Mouse (Mus musculus): ENCODE measurements at regions not wholly inside any gene's neighbourhood (a gene's known extent, or its start where the extent isn't known, plus 50 kb on each side); places are given as distances from the start of the nearest gene placed in this dataset.
A peak's percentile ranks its signal among the peaks of the same experiment; 100 is the strongest.
"Not testable (repeated sequence)": the region's sequence is repeated elsewhere in the genome, so short reads cannot be mapped to it uniquely, and the experiment has no call there.

GRCm38 (mm10) chr12:47164031-47164717, 345.4 kb upstream of the Nova1 start:
- peak in 1 of 2 experiments; percentile 28 for DNase-seq (ENCODE audit: inconsistent age in 2 of 2, low spot score in 1 of 2)

DNA sequence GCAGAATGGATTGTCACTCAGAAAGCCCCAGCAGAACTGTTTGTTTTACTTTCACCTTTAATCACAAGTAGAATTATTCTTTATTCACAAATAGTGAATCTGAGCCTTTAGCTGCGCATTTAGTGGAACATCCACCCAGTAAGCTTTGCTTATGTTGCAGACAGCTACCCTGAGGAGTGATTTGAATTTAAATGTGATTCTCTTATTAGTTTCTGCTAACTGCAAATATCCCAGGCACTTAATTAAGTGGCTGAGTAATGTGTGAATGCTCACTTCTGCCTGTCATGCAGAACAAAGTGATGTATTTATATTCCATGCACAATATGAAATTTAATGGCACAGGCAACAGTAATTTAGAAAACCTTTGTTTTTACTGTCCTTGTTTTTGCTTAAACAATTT, 344.4 kb upstream of the Nova1 start:
- no peak for DNase-seq (ENCODE audit: inconsistent age in 2 of 2, low spot score in 1 of 2)

DNA sequence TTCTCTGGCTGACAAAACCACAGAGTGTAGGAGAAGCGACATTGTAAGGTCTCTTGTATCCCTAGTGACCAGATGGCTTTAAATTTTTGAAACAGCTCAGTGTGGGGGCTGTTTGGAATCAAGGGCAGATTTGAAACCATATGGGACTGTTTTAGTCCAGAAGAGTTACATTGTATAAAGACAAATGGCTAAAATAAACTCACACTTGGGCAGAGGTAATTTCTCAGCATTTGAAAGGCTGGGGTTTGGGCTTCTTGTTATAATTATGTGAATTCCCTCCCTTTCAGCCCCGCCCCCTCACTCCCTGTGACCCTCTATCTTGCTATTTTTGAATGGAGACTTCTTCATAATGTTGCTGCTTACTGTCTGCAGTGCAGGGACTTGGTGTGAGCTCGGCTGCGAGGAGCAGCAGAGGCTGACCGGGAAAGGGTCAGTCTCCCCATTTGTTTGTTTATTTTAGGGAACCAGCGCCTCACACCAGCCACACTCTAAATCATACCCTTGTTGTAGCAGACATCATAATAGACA, 344.0 kb upstream of the Nova1 start:
- no peak for DNase-seq (ENCODE audit: inconsistent age in 2 of 2, low spot score in 1 of 2)

DNA sequence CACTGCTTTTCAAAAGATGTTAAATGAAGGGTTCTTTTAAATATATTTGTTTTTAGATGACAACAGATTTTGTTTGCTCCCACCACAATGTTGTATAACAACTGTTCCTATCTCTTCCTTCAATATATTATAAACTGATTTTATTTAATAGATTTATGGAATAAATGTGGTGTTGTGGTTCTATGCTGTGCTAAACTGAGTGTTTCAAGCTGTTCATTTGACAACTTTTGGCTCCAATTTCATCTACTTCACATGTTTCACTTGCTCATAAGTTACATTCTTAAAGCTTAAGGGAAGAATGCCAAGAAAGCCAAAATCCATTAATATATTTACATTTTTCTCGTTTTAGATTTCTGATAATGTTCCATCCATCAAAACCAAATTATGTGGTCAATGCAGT, 341.9 kb upstream of the Nova1 start:
- DNase-seq (ENCODE audit: inconsistent age in 2 of 2, low spot score in 1 of 2): no peak

- DNase-seq (ENCODE audit: inconsistent age in 2 of 2, low spot score in 1 of 2): not testable (repeated sequence)
These were observed 337.2 kb upstream of the Nova1 start for GRCm38 (mm10) chr12:47155916-47156315.

DNA sequence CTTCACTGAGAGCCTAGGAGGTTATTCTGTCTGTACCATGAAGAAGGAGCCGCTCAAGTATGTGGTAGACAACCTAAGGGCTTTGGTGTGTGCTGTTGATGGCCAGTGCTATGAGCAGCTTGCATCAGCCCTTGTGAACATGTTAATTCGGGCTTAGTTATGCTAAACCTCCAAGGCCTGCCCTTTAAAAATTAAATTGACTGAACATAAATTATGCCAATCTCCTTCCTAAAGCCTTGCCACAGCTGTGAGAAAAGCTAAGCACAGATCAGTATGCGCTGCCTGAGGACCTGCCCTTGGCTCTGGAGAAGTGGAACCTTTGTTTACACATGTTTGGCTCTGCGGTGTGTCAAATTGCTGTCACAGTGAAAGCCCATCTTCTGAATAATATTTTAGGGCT, 321.9 kb upstream of the Nova1 start:
- DNase-seq (ENCODE audit: inconsistent age in 2 of 2, low spot score in 1 of 2): no peak

DNA sequence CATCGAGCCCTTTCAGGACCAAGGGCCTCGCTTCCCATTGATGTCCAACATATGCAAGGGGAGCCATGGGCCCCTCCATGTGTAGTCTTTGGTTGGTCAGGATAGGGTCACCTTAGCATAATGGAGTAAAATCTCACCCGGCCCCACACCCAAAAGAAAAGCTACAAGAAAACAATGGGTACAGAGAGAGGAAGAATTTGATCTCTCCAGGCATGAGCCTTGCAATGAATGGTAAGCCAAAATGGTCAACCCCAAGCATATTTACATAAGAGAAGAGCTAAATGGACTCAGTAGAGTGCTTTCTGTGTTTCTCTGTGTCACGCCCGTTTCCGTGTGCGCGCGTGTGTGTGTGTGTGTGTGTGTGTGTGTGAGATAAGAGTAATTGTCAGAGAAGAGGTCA, 311.1 kb upstream of the Nova1 start:
- DNase-seq (ENCODE audit: inconsistent age in 2 of 2, low spot score in 1 of 2): no peak

- no peak for DNase-seq (ENCODE audit: inconsistent age in 2 of 2, low spot score in 1 of 2)
These were observed 309.9 kb upstream of the Nova1 start for GRCm38 (mm10) chr12:47128596-47128995.

DNA sequence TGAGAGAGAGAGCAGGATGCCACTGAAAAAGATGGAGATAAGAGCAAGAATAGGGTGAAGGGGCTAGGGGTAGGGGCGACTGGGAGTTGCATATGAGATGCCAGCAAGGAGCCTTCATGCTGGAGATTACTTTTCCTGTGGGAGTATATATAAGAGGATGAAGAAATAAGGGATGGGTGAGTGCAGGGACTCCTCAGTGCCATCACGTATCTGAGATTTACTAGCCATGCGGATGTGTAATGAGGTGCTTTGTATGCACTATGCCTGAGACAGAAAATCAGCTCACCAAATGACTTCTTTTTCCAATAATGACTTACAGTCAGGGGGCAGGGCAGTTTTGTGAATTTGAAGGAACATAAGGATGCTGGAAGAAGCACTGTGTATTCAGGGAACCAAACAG, 302.7 kb upstream of the Nova1 start:
- DNase-seq (ENCODE audit: inconsistent age in 2 of 2, low spot score in 1 of 2): no peak

DNA sequence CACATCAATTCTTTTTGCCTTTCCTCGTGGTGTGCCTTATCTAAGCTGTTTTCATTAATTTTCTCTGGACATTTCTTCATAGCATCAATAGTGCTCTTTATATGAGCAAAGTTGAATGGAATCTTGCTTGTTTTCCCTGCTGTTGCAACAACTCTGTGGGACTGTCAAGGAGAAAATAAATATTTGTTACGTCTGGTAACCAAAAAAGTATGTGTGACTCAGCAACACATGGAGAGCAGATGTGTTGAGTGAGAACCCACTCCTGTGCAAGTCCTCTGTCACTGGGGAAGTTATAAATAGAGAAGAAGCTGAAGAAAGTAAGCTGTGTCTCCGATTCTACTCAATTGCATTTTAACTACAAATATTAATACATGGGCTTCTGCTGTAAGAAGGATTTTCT, 298.8 kb upstream of the Nova1 start:
- no peak for DNase-seq (ENCODE audit: inconsistent age in 2 of 2, low spot score in 1 of 2)

DNA sequence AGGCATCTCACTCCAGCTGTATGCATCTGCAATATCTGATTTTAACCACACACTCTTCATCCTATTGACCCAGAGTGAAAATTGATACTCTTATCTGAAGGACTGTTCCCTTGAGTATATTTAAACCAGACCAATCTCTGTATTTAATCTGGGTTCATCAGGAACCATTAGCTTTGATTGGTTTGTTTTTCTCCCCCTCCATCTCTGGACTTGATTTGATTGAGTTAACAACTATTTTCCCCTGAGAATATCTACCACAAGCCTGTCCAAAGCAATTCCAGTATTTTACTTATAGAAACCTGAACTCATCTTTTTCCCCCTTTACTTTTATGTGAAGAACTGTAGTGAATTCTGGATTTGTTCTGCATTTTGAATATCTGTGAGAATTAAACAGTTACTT, 270.5 kb upstream of the Nova1 start:
- DNase-seq (ENCODE audit: inconsistent age in 2 of 2, low spot score in 1 of 2): no peak

DNA sequence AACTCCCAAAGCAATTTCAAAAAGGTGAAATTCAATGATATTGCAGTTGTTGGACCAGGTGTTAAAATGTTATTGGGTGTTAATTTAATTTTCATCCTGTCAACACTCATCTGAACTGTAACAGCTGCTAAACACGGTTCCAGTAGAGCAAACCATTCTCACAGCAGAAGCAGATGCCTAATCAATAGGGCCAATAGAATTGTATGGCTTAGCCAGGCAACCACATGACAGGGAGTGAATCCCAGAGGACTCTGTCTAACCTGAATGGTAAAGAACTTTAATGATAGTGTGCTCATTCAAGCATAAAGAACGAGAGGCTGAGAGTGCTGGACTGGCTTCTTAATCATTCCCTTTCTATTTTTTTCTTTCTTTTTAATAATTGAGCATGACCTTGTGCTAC, 256.2 kb upstream of the Nova1 start:
- DNase-seq (ENCODE audit: inconsistent age in 2 of 2, low spot score in 1 of 2): no peak

DNA sequence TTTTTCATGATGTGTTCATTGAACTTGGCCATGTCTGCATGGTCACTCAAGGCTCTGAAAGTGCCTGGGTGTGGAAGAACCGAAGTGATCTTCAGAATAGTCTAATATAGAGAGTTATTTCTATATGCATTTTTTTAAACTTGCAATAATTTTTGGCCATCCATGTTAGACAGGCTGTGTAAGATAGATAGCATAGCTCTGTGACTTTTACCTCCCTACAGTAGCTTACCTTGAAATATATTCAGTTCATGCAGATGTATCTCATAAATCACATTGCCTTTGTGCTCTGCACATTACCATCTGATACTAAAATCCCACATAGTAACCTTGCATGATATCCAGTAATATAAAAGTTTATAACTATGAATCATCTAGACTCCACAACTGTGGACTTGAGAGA, 233.7 kb upstream of the Nova1 start:
- no peak for DNase-seq (ENCODE audit: inconsistent age in 2 of 2, low spot score in 1 of 2)

DNA sequence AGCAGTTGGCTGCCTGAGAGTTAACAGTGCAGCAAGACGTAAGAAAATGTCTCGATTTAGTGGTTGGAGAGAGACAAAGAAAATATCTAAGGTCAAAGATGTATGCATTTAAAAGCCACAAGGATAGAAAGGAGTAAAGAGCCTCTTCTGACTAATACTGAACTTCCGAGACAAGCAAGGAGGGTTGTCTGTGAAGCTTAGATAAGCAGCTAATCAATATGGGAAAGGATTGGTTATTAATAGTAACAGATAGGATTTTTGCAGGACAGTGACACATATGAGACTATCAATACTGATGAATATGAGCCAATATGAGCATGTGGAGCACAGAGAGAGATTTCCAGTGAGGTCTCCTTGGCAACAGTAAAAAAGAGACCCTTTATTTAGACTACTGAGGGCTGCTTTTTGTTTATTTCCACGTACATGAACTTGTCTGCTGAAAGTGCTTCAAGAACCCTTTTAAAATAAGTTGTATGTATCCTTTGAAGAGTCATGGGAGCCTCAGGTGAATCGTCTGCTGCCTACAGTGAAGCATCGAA, 202.2 kb upstream of the Nova1 start:
- DNase-seq (ENCODE audit: inconsistent age in 2 of 2, low spot score in 1 of 2): no peak

GRCm38 (mm10) chr12:46992343-46992742, 173.6 kb upstream of the Nova1 start:
- DNase-seq (ENCODE audit: inconsistent age in 2 of 2, low spot score in 1 of 2): peak; percentile 30 to 58

DNA sequence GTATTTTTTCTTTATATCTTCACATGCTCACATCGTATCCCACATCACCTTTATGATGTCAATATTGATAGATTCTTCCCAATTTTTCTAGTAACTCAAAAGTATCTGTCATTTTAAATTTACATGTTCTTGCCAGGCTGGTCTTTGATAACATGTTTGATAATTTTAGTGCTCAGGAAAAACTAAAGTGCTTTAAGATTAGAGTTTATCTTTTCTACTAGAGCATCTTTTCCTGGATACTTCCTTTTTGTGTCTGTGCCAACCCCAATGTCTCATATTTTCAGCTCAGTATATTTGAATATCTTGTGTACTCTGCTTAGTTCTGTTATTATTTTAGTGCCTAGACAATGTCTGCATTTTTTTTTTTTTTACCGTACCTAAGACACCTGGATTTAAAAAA, 170.2 kb upstream of the Nova1 start:
- no peak for DNase-seq (ENCODE audit: inconsistent age in 2 of 2, low spot score in 1 of 2)

- DNase-seq (ENCODE audit: inconsistent age in 2 of 2, low spot score in 1 of 2): no peak
These were observed 131.6 kb upstream of the Nova1 start for GRCm38 (mm10) chr12:46950223-46950779.

GRCm38 (mm10) chr12:46945707-46946106, 127.0 kb upstream of the Nova1 start:
- no peak for DNase-seq (ENCODE audit: inconsistent age in 2 of 2, low spot score in 1 of 2)

DNA sequence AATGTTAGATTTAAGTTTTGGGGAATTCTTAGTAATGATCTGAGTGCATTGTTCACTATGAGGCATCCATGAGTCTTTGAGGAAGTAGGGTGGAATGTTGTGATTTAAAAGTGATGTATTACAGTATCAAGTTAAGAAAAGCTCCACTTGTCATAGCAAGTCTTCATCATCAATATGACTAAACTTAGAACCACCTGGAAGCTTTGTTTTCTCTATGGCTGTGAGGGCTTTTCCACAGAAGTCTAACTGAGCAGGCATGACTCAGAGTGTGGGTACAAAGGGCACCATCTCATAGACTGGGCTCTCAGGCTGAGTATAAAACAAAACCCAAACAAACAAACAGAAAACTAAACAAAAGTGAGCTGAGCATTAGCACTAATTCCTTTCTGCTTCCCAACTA, 112.4 kb upstream of the Nova1 start:
- DNase-seq (ENCODE audit: inconsistent age in 2 of 2, low spot score in 1 of 2): no peak

DNA sequence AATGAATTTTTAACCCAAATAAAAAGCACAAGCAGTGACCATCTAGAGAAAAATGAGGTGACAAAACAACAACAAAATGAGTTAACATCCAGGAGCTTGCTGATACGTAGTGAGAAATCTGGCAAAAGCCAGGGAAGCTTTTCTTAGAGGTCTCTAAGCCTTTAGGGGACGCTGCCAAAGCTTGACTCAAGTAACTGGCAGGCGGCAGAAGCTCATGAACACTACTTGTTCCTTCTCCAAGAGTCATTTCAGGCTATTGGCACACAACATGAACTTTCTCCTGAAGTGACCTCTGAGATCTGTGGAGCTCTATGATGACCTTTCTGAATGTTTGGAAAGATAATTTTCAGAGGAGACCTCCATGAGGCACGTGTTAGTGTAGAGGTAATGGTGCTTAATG, 98.6 kb upstream of the Nova1 start:
- peak in 1 of 2 experiments; percentile 25 for DNase-seq (ENCODE audit: inconsistent age in 2 of 2, low spot score in 1 of 2)

DNA sequence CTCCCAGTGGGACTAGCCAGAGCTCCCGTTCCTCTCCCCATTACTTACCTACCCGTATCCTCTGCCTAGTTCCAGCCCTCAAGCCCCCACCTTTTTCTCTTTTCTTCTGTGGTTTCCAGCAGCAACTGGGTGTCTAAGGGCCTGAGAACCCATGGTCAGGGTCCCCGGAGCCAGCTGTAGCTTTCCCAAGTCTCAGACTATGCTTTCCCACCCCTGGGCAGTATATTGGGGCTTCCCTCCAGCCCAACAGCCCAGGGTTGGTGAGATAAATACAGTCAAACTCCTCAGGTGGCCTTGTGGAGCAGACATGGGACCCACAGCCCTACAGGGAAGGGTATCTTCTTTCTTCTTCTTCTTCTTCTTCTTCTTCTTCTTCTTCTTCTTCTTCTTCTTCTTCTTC, 59.4 kb upstream of the Nova1 start:
- DNase-seq (ENCODE audit: inconsistent age in 2 of 2, low spot score in 1 of 2): no peak

DNA sequence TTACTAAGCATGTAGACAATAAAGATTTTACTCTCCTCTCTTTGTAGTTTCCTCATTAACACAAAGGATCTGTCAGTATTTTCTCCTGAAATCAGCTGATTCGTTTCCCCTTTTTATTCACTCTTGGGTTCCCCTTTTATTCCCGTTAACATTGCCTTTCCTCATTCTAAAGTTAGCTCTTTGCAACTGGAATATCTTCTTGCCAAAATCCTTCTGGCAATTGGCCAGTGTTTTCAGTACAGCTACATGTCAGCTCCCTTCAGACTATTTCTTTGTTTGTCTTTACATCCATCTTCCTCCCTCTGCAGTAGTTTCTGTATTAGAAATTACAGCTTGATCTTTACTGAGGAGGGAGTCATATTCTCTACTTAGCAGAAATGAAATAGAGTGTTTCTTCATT, 51.4 kb upstream of the Nova1 start:
- peak in 1 of 2 experiments; percentile 23 for DNase-seq (ENCODE audit: inconsistent age in 2 of 2, low spot score in 1 of 2)

All from adrenal gland, adult (tissue).